Mouse (Mus musculus) stomach, embryonic 14.5 days (tissue): ENCODE measurements around the gene Gm20924. TPM values are rescaled to one million over a fixed set of nuclear protein-coding genes. Genes with fewer than 3 reads are reported as not detected.
"Not testable (repeated sequence)": the region's sequence is repeated elsewhere in the genome, so short reads cannot be mapped to it uniquely, and the experiment has no call there.

Experiments used
- ATAC-seq: fragments of 200-750 bp; cut with Nextera tagmentation; 2 replicates; pipeline ENCODE4 v1.8.0; 2017; ENCODE audit warnings: low read depth, moderate TSS enrichment; ENCODE audit not compliant: insufficient number of reproducible peaks, insufficient read depth, low FRiP score
- H3K27ac ChIP-seq: fragments of 300-500 bp; sonication (generic); 2 replicates; pipeline ENCODE4 v1.5.1; 2014; ENCODE audit warnings: mild to moderate bottlenecking, low read length, moderate library complexity, mixed read lengths
- H3K27me3 ChIP-seq: fragments of 300-500 bp; sonication (generic); 2 replicates; pipeline ENCODE4 v1.6.1; 2014; ENCODE audit warnings: low read length, control low read depth, mixed read lengths; ENCODE audit not compliant: control insufficient read depth, insufficient read depth
- H3K36me3 ChIP-seq: fragments of 300-500 bp; sonication (generic); 2 replicates; pipeline ENCODE4 v1.6.1; 2014; ENCODE audit warnings: mild to moderate bottlenecking, control low read depth, low read length, moderate library complexity, mixed read lengths; ENCODE audit not compliant: control insufficient read depth, insufficient read depth
- H3K4me1 ChIP-seq: fragments of 300-500 bp; sonication (generic); 2 replicates; pipeline ENCODE4 v1.6.1; 2014; ENCODE audit warnings: low read length, control low read depth, mixed read lengths; ENCODE audit not compliant: control insufficient read depth, insufficient read depth
- H3K4me2 ChIP-seq: fragments of 300-500 bp; sonication (generic); replicated peaks from 2 replicates; pipeline ENCODE4 v1.6.1; 2014; ENCODE audit warnings: low read depth, low read length, control low read depth
- H3K4me3 ChIP-seq: fragments of 300-500 bp; sonication (generic); 2 replicates; pipeline ENCODE4 v1.5.1; 2014; ENCODE audit warnings: low read depth, low read length, control low read depth
- H3K9ac ChIP-seq: fragments of 300-500 bp; sonication (generic); replicated peaks from 2 replicates; pipeline ENCODE4 v1.6.1; 2014; ENCODE audit warnings: low read depth, mild to moderate bottlenecking, control low read depth, low read length, moderate library complexity, mixed read lengths
- H3K9me3 ChIP-seq: fragments of 300-500 bp; sonication (generic); 2 replicates; pipeline ENCODE4 v1.6.1; 2016; ENCODE audit warnings: low read depth, low read length, control low read depth; ENCODE audit not compliant: control insufficient read depth
- WGBS: fragments of 180-500 bp; shearing (Covaris S2); extraction: QIAGEN DNeasy Blood & Tissue Kit; methylation state at CpG from one replicate; pipeline ENCODE4 v1.1.7; 2014; 5-methylcytosine and 5-hydroxymethylcytosine counted together
- polyA plus RNA-seq: library from polyadenylated mRNA; unstranded; fragments of >200 nt; fragmentation: Nextera tagmentation; extraction: Ambion mirVana; gene quantifications from 2 replicates; pipeline ENCODE4 v1.2.1, GENCODE M21; 2014

The Gm20924 gene
- not detected in 2 replicates for polyA plus RNA-seq

- H3K4me2 ChIP-seq, H3K27ac ChIP-seq, H3K9me3 ChIP-seq, H3K27me3 ChIP-seq, H3K9ac ChIP-seq, H3K4me3 ChIP-seq, H3K36me3 ChIP-seq, ATAC-seq, H3K4me1 ChIP-seq: not testable (repeated sequence)
- WGBS: no CpG with 5 or more reads among the region's 4 CpGs
Measured at GRCm38 (mm10) chrY:65207427-65207826, at the start of gene Gm20924. Gene Gm20924, minus strand, starts transcription at chrY:65207527.

Other genes starting within 250 kb of the Gm20924 start
- not detected in 2 replicates for gene Gm20736, start 170.2 kb upstream of the Gm20924 start, polyA plus RNA-seq